Mouse (Mus musculus) lung, postnatal 0 days (tissue): ENCODE measurements around the gene Tsen2.

Source experiments
- CTCF ChIP-seq: IDR thresholded peaks from 2 replicates; pipeline ENCODE4 v1.5.1; 2016; ENCODE audit warnings: antibody characterized with exemption, mild to moderate bottlenecking
- EP300 ChIP-seq: IDR thresholded peaks from 2 replicates; pipeline ENCODE4 v1.6.1; 2016; ENCODE audit warnings: antibody characterized with exemption, mild to moderate bottlenecking, control low read depth

DNA sequence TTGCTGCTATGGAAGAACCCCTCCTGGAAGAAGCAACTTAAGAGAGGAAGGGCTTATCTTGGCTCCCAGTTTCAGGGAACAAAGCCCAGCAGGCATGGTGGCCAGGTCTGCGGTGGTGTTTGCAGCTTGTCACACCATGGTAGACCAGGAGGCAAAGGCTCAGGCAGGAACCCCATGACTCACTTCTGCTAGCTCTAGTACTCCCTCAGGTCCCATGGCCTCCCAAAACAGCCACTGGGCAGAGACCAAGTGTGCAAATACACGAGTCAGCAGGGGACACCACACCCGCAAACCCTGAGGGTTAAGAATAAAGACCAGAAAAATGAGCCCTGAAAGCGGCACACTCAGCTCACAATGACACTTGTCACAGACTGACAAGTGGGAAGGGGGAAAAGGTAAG, 8.3 kb upstream of the Tsen2 start:
- TF ChIP-seq CTCF (no peak), EP300 (no peak)
